Mouse (Mus musculus) stomach, adult 2 months (tissue): ENCODE data around the gene Cacna2d1. TPM values are rescaled to one million over a fixed set of nuclear protein-coding genes. Genes with fewer than 3 reads are reported as not detected.

Experiments
- polyA plus RNA-seq: library from polyadenylated mRNA; depleted of rRNA; stranded (reverse); fragments of >200 nt; gene quantifications from 2 replicates; pipeline ENCODE4 v1.2.3, GENCODE M21; 2012; rRNA removed

Cacna2d1 gene
- polyA plus RNA-seq: 0.67 and 0.87 TPM in 2 replicates

DNA sequence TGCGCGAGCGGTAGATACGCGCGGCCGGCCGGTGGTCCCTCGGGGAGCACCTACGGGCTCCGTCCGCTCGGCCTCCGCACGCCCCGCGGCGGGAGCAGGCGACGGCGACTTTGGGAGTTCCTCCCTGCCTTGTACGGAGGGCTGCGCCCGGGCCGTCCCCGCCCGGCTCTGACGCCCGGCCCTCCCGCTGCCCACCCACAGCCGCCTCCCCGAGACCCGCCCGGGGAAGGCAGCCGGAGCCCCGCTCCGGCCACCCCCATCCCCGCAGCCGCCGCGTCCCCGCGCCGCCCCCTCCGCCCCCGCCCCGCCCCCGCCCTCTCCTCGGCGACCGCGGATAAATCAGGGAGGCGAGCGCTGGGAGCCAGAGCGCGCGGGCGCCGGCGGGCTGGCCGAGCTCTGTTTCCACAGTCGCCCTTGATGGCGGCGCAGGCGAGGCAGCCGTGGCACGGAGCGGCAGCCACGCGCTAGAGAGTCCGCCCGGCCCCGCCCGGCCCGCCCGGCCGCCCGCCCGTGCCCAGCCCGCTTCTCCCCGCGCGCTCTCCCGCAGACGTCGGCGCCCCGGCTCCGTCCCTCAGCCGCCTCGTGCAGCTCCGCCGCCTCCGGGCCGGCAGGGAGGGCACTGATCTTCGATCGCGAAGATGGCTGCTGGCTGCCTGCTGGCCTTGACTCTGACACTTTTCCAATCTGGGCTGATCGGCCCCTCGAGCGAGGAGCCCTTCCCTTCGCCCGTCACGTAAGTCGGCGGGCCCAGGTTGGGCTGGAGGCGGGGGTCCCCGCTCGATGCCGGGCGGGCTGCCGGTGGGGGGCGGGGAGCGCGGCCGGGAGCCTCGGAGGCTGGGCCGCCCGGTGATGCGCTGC, at the start of gene Cacna2d1:
Gene Cacna2d1, plus strand, starts transcription at position 316 of the 858 bp plus-strand sequence.

Other genes starting within 250 kb of the Cacna2d1 start
- gene Speer4c, start 220.4 kb upstream of the Cacna2d1 start, polyA plus RNA-seq: not detected in 2 replicates